In genomic region chr17:71225091-71225490, GRCm38 (mm10) we compare ENCODE assay signal across 8 mouse cellular contexts. TPM values are rescaled to one million over a fixed set of nuclear protein-coding genes. Genes with fewer than 3 reads are reported as not detected.
DNase-seq lines count a peak whose midpoint lies in the region; ATAC-seq and TF ChIP-seq lines count a peak whose summit lies in the region.

No protein-coding gene starts in this region.

- no peaks in the 10 kb centered on the region; the same call in 1 of the 2 replicates for H3K4me1 ChIP-seq in cerebellum, adult 2 months (ENCODE audit: control insufficient read depth, insufficient read depth, low read length)
- no peaks in the 10 kb centered on the region for H3K4me1 ChIP-seq in midbrain, embryonic 14.5 days (ENCODE audit: control insufficient read depth, insufficient read depth, low read length)
- no peaks in the 10 kb centered on the region for H3K4me1 ChIP-seq in midbrain, embryonic 10.5 days
- peaks cover 9% of the 10 kb centered on the region for H3K4me1 ChIP-seq in liver, embryonic 11.5 days (replicated peaks; ENCODE audit: control insufficient read depth, insufficient read depth, low read length)
- H3K4me1 ChIP-seq in stomach, postnatal 0 days (replicated peaks; ENCODE audit: control insufficient read depth, insufficient read depth) = no peaks in the 10 kb centered on the region

- no peak for TF ChIP-seq EP300 in stomach, postnatal 0 days (optimal IDR thresholded peaks at IDR 0.05)

- H3K9me3 ChIP-seq in midbrain, embryonic 14.5 days (ENCODE audit: control insufficient read depth, low read length) = no peaks in the 10 kb centered on the region
- no peaks in the 10 kb centered on the region for H3K9me3 ChIP-seq in midbrain, embryonic 10.5 days (replicated peaks)
- no peaks in the 10 kb centered on the region for H3K9me3 ChIP-seq in liver, embryonic 11.5 days (ENCODE audit: control insufficient read depth, low read length)
- no peaks in the 10 kb centered on the region for H3K9me3 ChIP-seq in stomach, postnatal 0 days (ENCODE audit: control insufficient read depth, low read length)

- DNase-seq in cerebellum, adult 2 months = peak; percentile 10 to 20
- DNase-seq in cerebellum, adult 11-12 months = no peak
- peak; percentile 16 for DNase-seq in midbrain, embryonic 14.5 days
- DNase-seq in midbrain, embryonic 10.5 days (ENCODE audit: low spot score) = no peak
- DNase-seq in liver, embryonic 11.5 days (ENCODE audit: low spot score) = no peak
- peak; percentile 29 for DNase-seq in stomach, postnatal 0 days (ENCODE audit: low spot score)
- no peak for DNase-seq in right cerebral cortex, postnatal 10 days (ENCODE audit: low spot score in 2 of 2)

- ATAC-seq in midbrain, embryonic 14.5 days (ENCODE audit: low FRiP score, low TSS enrichment) = no peak
- peak; percentile 81 for ATAC-seq in common myeloid progenitor, adult 5-6 weeks (replicated peaks; ENCODE audit: low read depth, poor library complexity, severe bottlenecking)
- ATAC-seq in liver, embryonic 11.5 days (replicated peaks; ENCODE audit: low FRiP score) = peak; percentile 68
- no peak for ATAC-seq in stomach, postnatal 0 days (ENCODE audit: low FRiP score, low TSS enrichment)

- H3K4me2 ChIP-seq in midbrain, embryonic 14.5 days (ENCODE audit: low read length) = no peak overlapping the region
- no peak overlapping the region for H3K4me2 ChIP-seq in liver, embryonic 11.5 days
- no peak overlapping the region for H3K4me2 ChIP-seq in stomach, postnatal 0 days (replicated peaks; ENCODE audit: low read depth)

- H3K27me3 ChIP-seq in cerebellum, adult 2 months (ENCODE audit: control insufficient read depth, insufficient read depth, low read length) = no peaks in the 10 kb centered on the region
- H3K27me3 ChIP-seq in midbrain, embryonic 14.5 days (ENCODE audit: control insufficient read depth, insufficient read depth, low read length) = no peaks in the 10 kb centered on the region
- no peaks in the 10 kb centered on the region for H3K27me3 ChIP-seq in midbrain, embryonic 10.5 days (ENCODE audit: low read depth, poor library complexity, severe bottlenecking)
- no peaks in the 10 kb centered on the region for H3K27me3 ChIP-seq in liver, embryonic 11.5 days (replicated peaks; ENCODE audit: control insufficient read depth, insufficient read depth, low read length)
- H3K27me3 ChIP-seq in stomach, postnatal 0 days (ENCODE audit: control insufficient read depth, insufficient read depth, low read length) = no peaks in the 10 kb centered on the region

- no peak overlapping the region for H3K4me3 ChIP-seq in cerebellum, adult 2 months (replicated peaks; ENCODE audit: insufficient read depth, low read depth, low read length)
- no peak overlapping the region for H3K4me3 ChIP-seq in midbrain, embryonic 14.5 days (replicated peaks; ENCODE audit: low read depth, low read length)
- H3K4me3 ChIP-seq in midbrain, embryonic 10.5 days = no peak overlapping the region
- no peak overlapping the region for H3K4me3 ChIP-seq in liver, embryonic 11.5 days (ENCODE audit: low read depth, low read length)
- H3K4me3 ChIP-seq in stomach, postnatal 0 days (ENCODE audit: low read depth, low read length) = no peak overlapping the region

- 15% methylated on average over 5 of the region's 5 CpGs for WGBS in cerebellum, adult 2 months
- WGBS in midbrain, embryonic 14.5 days = 26% methylated on average over 5 of the region's 5 CpGs
- WGBS in midbrain, embryonic 10.5 days = 36% methylated on average over 5 of the region's 5 CpGs
- WGBS in liver, embryonic 11.5 days = 29% methylated on average over 5 of the region's 5 CpGs
- WGBS in stomach, postnatal 0 days = 46% methylated on average over 5 of the region's 5 CpGs

- no peak overlapping the region for H3K27ac ChIP-seq in cerebellum, adult 2 months (ENCODE audit: insufficient read depth, low read length)
- H3K27ac ChIP-seq in midbrain, embryonic 14.5 days (replicated peaks; ENCODE audit: low read depth, low read length) = no peak overlapping the region
- no peak overlapping the region for H3K27ac ChIP-seq in midbrain, embryonic 10.5 days (replicated peaks)
- H3K27ac ChIP-seq in liver, embryonic 11.5 days (ENCODE audit: low read depth, low read length) = no peak overlapping the region
- H3K27ac ChIP-seq in stomach, postnatal 0 days (replicated peaks) = no peak overlapping the region

- TF ChIP-seq POLR2A in cerebellum, adult 2 months (IDR thresholded peaks at IDR 0.05; ENCODE audit: borderline replicate concordance, insufficient read depth, low read length) = no peak

- peak; percentile 43; the same call in 1 of the 2 replicates for TF ChIP-seq CTCF in cerebellum, adult 2 months (IDR thresholded peaks at IDR 0.05; ENCODE audit: borderline replicate concordance, insufficient read depth, low read depth, low read length)
- peak; percentile 61 for TF ChIP-seq CTCF in stomach, postnatal 0 days (IDR thresholded peaks at IDR 0.05; ENCODE audit: low read depth)

- no peak overlapping the region for H3K9ac ChIP-seq in midbrain, embryonic 14.5 days (replicated peaks; ENCODE audit: low read length)
- H3K9ac ChIP-seq in liver, embryonic 11.5 days (ENCODE audit: low read depth, low read length) = no peak overlapping the region
- no peak overlapping the region for H3K9ac ChIP-seq in stomach, postnatal 0 days (ENCODE audit: low read length)

- no peaks in the 10 kb centered on the region for H3K36me3 ChIP-seq in midbrain, embryonic 14.5 days (ENCODE audit: control insufficient read depth, insufficient read depth, low read length)
- peaks cover 23% of the 10 kb centered on the region for H3K36me3 ChIP-seq in midbrain, embryonic 10.5 days
- H3K36me3 ChIP-seq in liver, embryonic 11.5 days (ENCODE audit: control insufficient read depth, insufficient read depth, low read length) = no peaks in the 10 kb centered on the region
- no peaks in the 10 kb centered on the region for H3K36me3 ChIP-seq in stomach, postnatal 0 days (ENCODE audit: control insufficient read depth, insufficient read depth, low read length)

RNA-seq across cellular contexts. Expression of gene Lpin2, which starts 42.7 kb away (rescaled TPM):
- 30.2 and 31.5 TPM in 2 replicates for polyA plus RNA-seq in cerebellum, adult 2 months (2012; rRNA removed)
- polyA plus RNA-seq in midbrain, embryonic 14.5 days (2014; fragmentation: Nextera tagmentation; extraction: Ambion mirVana) = 38.5 and 42.9 TPM in 2 replicates
- 34.5 and 37.3 TPM in 2 replicates for polyA plus RNA-seq in midbrain, embryonic 10.5 days (2016; fragmentation: Nextera tagmentation; extraction: Ambion mirVana)
- total RNA-seq in common myeloid progenitor, adult 5-6 weeks (2017) = 66.3 and 97.0 TPM in 2 replicates
- 37.7 and 37.9 TPM in 2 replicates for polyA plus RNA-seq in liver, embryonic 11.5 days (2014; fragmentation: Nextera tagmentation; extraction: Ambion mirVana)
- 21.3 and 22.6 TPM in 2 replicates for polyA plus RNA-seq in stomach, postnatal 0 days (2015; fragmentation: Nextera tagmentation; extraction: Ambion mirVana)

Comparison
In these comparisons a context has a peak if more than half of its experiments do, and no peak if none do; other contexts are left out.
1. DNase-seq: peak in cerebellum, adult 2 months (2 of 2), midbrain, embryonic 14.5 days (single experiment) and stomach, postnatal 0 days (single experiment); none in cerebellum, adult 11-12 months (single experiment), midbrain, embryonic 10.5 days (single experiment), liver, embryonic 11.5 days (single experiment) and right cerebral cortex, postnatal 10 days (0 of 2).
2. ATAC-seq: peak in common myeloid progenitor, adult 5-6 weeks (single experiment) and liver, embryonic 11.5 days (single experiment); none in midbrain, embryonic 14.5 days (single experiment) and stomach, postnatal 0 days (single experiment).